Mouse (Mus musculus) lung, postnatal 0 days (tissue): ENCODE data around the gene Stx1b. TPM values are rescaled to one million over a fixed set of nuclear protein-coding genes. Genes with fewer than 3 reads are reported as not detected.

Experiments used
- ATAC-seq: fragments of 200-750 bp; cut with Nextera tagmentation; 2 replicates; pipeline ENCODE4 v1.8.0; 2017; ENCODE audit warnings: moderate library complexity
- DNase-seq: peaks from one replicate; pipeline ENCODE4 v3.0.0-alpha.2; 2016; ENCODE audit warnings: low spot score
- H3K27ac ChIP-seq: fragments of 300-500 bp; sonication (generic); 2 replicates; pipeline ENCODE4 v1.5.1; 2014; ENCODE audit warnings: antibody characterized with exemption, mild to moderate bottlenecking, low read length, mixed read lengths
- H3K27me3 ChIP-seq: fragments of 300-500 bp; sonication (generic); replicated peaks from 2 replicates; pipeline ENCODE4 v1.6.1; 2014; ENCODE audit warnings: low read length, mixed read lengths; ENCODE audit not compliant: insufficient read depth
- H3K36me3 ChIP-seq: fragments of 300-500 bp; sonication (generic); 2 replicates; pipeline ENCODE4 v1.6.1; 2014; ENCODE audit warnings: low read length, mixed read lengths; ENCODE audit not compliant: insufficient read depth
- H3K4me1 ChIP-seq: fragments of 300-500 bp; sonication (generic); 2 replicates; pipeline ENCODE4 v1.6.1; 2014; ENCODE audit warnings: antibody characterized with exemption, low read depth, low read length, mixed read lengths; ENCODE audit not compliant: insufficient read depth
- H3K4me2 ChIP-seq: fragments of 300-500 bp; sonication (generic); replicated peaks from 2 replicates; pipeline ENCODE4 v1.6.1; 2014; ENCODE audit warnings: low read depth, mild to moderate bottlenecking, low read length, moderate library complexity, mixed read lengths
- H3K4me3 ChIP-seq: fragments of 300-500 bp; sonication (generic); 2 replicates; pipeline ENCODE4 v1.5.1; 2014; ENCODE audit warnings: low read depth, low read length
- H3K9ac ChIP-seq: fragments of 300-500 bp; sonication (generic); replicated peaks from 2 replicates; pipeline ENCODE4 v1.6.1; 2014; ENCODE audit warnings: low read depth, mild to moderate bottlenecking
- H3K9me3 ChIP-seq: fragments of 300-500 bp; sonication (generic); 2 replicates; pipeline ENCODE4 v1.6.1; 2016; ENCODE audit warnings: low read length, mixed read lengths
- CTCF ChIP-seq: IDR thresholded peaks from 2 replicates; pipeline ENCODE4 v1.5.1; 2016; ENCODE audit warnings: antibody characterized with exemption, mild to moderate bottlenecking
- EP300 ChIP-seq: IDR thresholded peaks from 2 replicates; pipeline ENCODE4 v1.6.1; 2016; ENCODE audit warnings: antibody characterized with exemption, mild to moderate bottlenecking, control low read depth
- WGBS: fragments of 180-500 bp; shearing (Covaris S2); extraction: QIAGEN DNeasy Blood & Tissue Kit; methylation state at CpG from one replicate; pipeline ENCODE4 v1.1.7; 2014; 5-methylcytosine and 5-hydroxymethylcytosine counted together
- polyA plus RNA-seq: library from polyadenylated mRNA; unstranded; fragments of >200 nt; fragmentation: Nextera tagmentation; extraction: Ambion mirVana; gene quantifications from 2 replicates; pipeline ENCODE4 v1.2.1, GENCODE M21; 2015

Stx1b gene
- polyA plus RNA-seq, 1 experiment from 2014 or later = 0.74 TPM

GRCm38 (mm10) chr7:127817776-127818175 lies 6.6 kb downstream of the Stx1b start:
- Histone ChIP-seq H3K9me3 (no peaks in the 10 kb centered on the region), H3K27ac (no peak overlapping the region), H3K4me2 (no peak overlapping the region), H3K27me3 (no peaks in the 10 kb centered on the region), H3K36me3 (no peaks in the 10 kb centered on the region), H3K9ac (no peak overlapping the region), H3K4me3 (no peak overlapping the region), H3K4me1 (no peaks in the 10 kb centered on the region)
- 80% methylated on average over 5 of the region's 5 CpGs for WGBS
- no peak for DNase-seq
- TF ChIP-seq EP300 (no peak), CTCF (no peak)
- ATAC-seq = no peak

GRCm38 (mm10) chr7:127817053-127817452 lies 7.3 kb downstream of the Stx1b start:
- no peak for DNase-seq
- H3K4me3 ChIP-seq = no peak overlapping the region
- no peak for ATAC-seq
- H3K4me2 ChIP-seq = no peak overlapping the region
- H3K4me1 ChIP-seq = no peaks in the 10 kb centered on the region
- no peak overlapping the region for H3K9ac ChIP-seq
- WGBS = 78% methylated on average over 7 of the region's 7 CpGs
- no peaks in the 10 kb centered on the region for H3K36me3 ChIP-seq
- TF ChIP-seq CTCF = no peak
- TF ChIP-seq EP300 = no peak
- no peaks in the 10 kb centered on the region for H3K27me3 ChIP-seq
- H3K27ac ChIP-seq = no peak overlapping the region
- H3K9me3 ChIP-seq = no peaks in the 10 kb centered on the region

- H3K9ac ChIP-seq = no peak overlapping the region
- ATAC-seq = peak; percentile 86
- H3K27ac ChIP-seq = no peak overlapping the region
- no peaks in the 10 kb centered on the region for H3K36me3 ChIP-seq
- no peak overlapping the region for H3K4me3 ChIP-seq
- TF ChIP-seq CTCF (peak; percentile 77), EP300 (no peak)
- no peaks in the 10 kb centered on the region for H3K9me3 ChIP-seq
- peak; percentile 68 for DNase-seq
- H3K27me3 ChIP-seq = no peaks in the 10 kb centered on the region
- 54% methylated on average over 14 of the region's 15 CpGs for WGBS
- no peaks in the 10 kb centered on the region for H3K4me1 ChIP-seq
- H3K4me2 ChIP-seq = no peak overlapping the region
These were observed 8.2 kb downstream of the Stx1b start for GRCm38 (mm10) chr7:127815954-127816821.

GRCm38 (mm10) chr7:127815116-127815665 lies 9.2 kb downstream of the Stx1b start:
- H3K4me1 ChIP-seq = no peaks in the 10 kb centered on the region
- WGBS = 81% methylated on average over 15 of the region's 15 CpGs
- DNase-seq = no peak
- H3K36me3 ChIP-seq = no peaks in the 10 kb centered on the region
- H3K4me2 ChIP-seq = no peak overlapping the region
- no peak overlapping the region for H3K4me3 ChIP-seq
- H3K27ac ChIP-seq = 0 out of 2 replicates have a peak overlapping the region, but pooled peaks have one; percentile 21
- TF ChIP-seq EP300 = no peak
- TF ChIP-seq CTCF = no peak
- no peaks in the 10 kb centered on the region for H3K9me3 ChIP-seq
- no peak for ATAC-seq
- H3K27me3 ChIP-seq = no peaks in the 10 kb centered on the region
- no peak overlapping the region for H3K9ac ChIP-seq

GRCm38 (mm10) chr7:127814241-127814921 lies 10.0 kb downstream of the Stx1b start:
- no peaks in the 10 kb centered on the region for H3K27me3 ChIP-seq
- peak overlapping the region; percentile 32 for H3K27ac ChIP-seq
- H3K9ac ChIP-seq = no peak overlapping the region
- ATAC-seq (peak; percentile 55), DNase-seq (peak; percentile 48)
- peak overlapping the region; percentile 11; the same call in 1 of the 2 replicates for H3K4me2 ChIP-seq
- no peak overlapping the region for H3K4me3 ChIP-seq
- H3K4me1 ChIP-seq = no peaks in the 10 kb centered on the region
- no peaks in the 10 kb centered on the region for H3K9me3 ChIP-seq
- WGBS = 44% methylated on average over 19 of the region's 19 CpGs
- no peak for TF ChIP-seq CTCF
- no peak for TF ChIP-seq EP300
- H3K36me3 ChIP-seq = no peaks in the 10 kb centered on the region

GRCm38 (mm10) chr7:127813821-127814220 lies 10.5 kb downstream of the Stx1b start:
- Histone ChIP-seq H3K4me1 (no peaks in the 10 kb centered on the region), H3K9ac (no peak overlapping the region), H3K4me2 (peak overlapping the region; percentile 11; the same call in 1 of the 2 replicates), H3K27ac (peak overlapping the region; percentile 32; the same call in 1 of the 2 replicates), H3K9me3 (no peaks in the 10 kb centered on the region), H3K36me3 (no peaks in the 10 kb centered on the region), H3K4me3 (no peak overlapping the region), H3K27me3 (no peaks in the 10 kb centered on the region)
- ATAC-seq (no peak), DNase-seq (no peak)
- no peak for TF ChIP-seq CTCF
- no peak for TF ChIP-seq EP300
- 48% methylated on average over 4 of the region's 4 CpGs for WGBS
